Mouse (Mus musculus): ENCODE measurements around the gene Slc35b2. TPM values are rescaled to one million over a fixed set of nuclear protein-coding genes. Genes with fewer than 3 reads are reported as not detected.

Gene Slc35b2
- total RNA-seq, 4 experiments from 2014 or later: 51.7 to 68.9 (median 61.0) TPM

DNA sequence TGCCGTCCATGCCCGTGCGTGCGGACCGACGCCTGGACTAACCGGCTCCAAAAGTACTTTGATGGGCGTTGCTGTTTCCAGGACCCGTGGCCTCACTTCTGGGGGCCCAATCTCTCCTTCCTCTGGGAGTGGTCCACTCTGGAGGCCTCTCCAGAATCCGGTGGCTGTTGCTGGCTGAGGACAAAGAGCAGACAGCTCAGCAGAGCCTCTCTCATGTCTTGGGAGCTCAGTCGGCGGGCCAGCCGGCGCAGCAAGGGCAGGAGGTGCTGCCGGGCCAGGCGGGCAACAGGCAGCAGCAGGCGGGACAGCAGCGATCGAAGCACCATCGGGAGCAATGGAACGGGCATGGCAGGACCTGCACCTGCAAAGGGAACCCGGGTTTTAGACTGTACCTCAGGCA lies 37.7 kb downstream of the Slc35b2 start:
- DNase-seq: no peak

DNA sequence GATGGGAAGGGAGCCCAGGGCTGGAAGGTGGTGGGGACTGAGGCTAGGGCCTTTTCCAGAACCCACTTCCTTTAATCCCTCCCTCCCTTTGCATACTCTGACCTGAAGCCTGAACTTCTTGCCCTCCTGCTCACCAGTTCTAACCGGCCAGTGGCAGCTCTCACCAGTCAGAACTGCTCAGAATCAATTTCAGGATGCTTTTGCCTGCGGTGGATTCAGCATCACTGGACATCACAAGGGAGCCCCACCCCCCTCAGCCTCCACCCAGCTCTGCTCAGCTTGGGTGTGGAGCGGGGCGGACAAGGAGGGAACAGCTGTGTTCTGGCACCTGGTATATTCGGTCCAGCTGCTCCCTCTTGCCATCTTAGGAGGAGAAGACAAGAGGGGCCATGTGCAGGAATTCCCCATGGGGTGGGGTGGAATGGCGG lies 38.2 kb downstream of the Slc35b2 start, which contains the start of gene Mymx:
Mymx (minus strand) TSS at position 226 of the 428 bp plus-strand sequence.
- DNase-seq: no peak

DNA sequence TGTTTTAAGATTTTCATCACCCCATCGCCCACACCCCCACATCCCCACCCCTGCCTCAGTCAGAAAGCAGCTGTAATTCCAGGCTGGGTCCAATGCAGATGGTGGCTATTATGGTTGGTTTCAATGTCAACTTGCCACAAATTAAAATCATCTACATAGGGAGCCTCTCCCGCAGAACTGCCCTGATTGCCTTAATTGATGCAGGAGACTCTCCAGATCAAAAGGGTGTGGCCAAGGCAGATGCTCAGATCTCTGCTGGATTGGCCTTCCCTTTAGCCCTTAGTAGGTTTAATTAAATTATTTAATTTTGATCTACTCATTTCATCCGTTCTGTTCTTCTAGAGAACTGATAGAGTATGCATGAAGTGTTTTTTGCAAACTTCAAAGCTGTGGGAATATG lies 39.3 kb downstream of the Slc35b2 start:
- DNase-seq: no peak

DNA sequence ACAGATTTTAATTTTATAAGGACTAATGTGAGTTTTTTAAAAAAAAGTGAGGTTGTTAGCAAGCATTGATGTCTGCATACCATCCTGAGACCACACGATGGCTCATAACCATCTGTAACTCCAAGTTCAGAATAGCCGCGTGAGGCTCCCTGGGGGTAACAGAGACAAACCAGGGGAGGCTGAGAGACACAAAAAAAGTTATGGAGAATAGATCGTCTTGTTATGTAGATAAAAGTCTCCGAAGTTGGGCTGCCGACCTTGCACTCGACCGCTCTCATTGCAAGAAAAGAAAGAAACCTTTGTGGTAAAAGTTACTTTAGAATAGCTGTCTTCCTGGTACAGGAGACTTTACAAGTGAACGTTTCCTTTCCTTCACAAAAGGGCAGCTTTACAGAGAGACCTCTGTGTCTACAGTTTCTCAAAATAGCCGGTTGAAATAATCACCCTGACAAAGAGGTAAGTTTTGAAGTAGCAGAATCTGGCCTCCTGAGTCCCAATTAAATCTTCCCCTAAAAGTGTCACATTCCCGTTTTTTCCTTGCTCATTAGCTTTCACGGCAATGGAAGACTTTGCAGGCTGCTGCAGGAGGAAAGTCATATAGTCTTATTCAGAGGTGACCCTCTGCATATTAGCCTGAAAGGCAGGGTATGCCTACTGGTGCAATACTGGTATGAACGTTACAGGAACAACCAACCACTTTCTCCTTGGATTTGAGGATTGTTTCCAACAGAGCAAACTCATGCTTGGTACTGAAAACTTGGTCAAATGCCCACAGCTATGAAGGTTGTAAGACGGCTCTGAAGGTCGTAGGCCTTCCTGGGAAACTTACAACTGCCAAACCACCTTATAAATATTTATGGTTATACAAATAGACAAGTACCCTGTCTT lies 43.6 kb downstream of the Slc35b2 start:
- DNase-seq: no peak

DNA sequence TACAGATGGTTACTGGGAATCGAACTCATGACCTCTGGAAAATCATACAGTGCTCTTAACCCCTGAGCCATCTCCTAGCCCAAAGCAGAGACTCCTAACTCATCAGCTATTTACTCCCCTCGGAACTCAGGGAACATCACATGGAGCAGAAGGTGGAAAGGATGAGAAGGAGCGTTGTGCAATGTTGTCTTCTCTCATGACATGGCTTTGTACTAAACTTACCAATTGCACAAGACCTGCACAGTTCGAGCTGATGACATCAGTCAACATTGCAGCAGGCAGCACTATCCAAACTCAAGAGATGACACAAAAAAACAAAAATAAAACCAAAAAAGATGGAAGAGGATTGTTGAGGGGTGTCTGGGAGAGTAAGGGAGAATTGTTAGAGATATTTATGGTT lies 44.7 kb downstream of the Slc35b2 start:
- DNase-seq: no peak

DNA sequence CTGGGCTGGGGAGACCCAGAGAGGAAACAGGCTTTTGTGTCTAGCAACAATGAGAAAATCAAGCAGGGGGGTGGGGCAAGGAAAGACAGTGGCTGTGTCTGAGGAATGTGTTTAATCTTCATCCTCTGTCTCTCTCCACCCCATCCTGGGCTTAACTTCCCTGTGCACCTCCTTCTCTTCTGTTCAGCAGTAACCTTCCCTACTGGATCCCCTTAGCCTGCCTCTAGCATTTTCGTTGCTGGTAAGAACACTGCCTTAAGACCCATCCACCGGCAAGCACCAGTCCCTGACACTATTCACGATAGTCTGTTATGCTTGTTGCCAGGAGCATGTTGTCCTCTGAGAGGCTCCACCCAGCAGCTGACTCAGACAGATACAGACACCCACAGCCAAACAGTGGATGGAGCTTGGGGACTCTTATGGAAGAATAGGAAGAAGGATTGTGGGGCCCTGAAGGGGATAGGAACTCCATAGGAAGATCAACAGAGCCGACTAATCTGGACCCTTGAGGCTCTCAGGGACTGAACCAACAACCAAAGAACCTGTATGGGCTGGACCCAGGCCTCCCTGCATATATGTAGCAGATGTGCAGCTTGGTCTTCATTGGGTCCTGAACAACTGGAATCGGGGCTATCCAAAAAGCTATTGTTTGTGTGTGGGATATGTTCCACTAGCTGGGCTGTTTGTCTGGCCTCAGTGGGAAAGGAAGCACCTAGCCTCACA lies 46.6 kb downstream of the Slc35b2 start:
- no peak for DNase-seq

DNA sequence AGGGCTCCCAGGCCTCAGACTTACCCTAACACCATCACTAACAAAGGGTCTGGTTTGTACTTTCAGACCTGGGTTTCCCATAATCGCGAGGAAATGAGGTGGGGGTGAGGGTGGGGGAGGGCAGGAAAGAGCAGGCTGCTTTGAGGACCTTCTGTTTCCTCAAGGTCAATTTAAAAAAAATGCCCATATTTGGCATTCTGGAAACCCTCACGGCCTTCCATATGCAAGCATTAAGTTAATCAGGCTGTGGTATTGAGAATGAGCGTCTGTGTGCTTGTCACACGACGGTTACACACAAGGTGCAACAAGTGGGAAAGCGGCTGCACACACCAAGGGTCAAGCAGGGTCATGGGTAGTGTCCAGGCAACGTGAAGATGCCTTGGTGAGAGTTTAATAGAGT lies 48.3 kb downstream of the Slc35b2 start:
- no peak for DNase-seq

DNA sequence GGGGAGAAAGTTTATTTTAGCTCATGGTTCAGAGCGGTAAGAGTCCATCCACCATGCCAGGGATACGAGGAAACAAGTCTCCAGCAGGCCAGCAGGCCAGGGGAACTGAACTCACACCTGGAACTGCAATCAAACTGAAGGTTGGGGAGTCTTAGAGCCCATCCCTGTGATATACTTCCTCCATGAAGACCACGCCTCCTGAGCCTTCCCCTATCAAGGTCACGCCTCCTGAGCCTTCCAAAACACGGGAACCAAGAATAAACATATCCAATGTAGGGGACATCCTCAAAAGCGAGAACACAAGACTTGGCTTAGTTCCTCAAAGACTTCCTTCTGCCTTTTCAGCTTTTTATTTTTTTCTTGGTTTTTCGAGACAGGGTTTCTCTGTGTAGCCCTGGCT lies 49.2 kb downstream of the Slc35b2 start:
- DNase-seq: no peak

DNA sequence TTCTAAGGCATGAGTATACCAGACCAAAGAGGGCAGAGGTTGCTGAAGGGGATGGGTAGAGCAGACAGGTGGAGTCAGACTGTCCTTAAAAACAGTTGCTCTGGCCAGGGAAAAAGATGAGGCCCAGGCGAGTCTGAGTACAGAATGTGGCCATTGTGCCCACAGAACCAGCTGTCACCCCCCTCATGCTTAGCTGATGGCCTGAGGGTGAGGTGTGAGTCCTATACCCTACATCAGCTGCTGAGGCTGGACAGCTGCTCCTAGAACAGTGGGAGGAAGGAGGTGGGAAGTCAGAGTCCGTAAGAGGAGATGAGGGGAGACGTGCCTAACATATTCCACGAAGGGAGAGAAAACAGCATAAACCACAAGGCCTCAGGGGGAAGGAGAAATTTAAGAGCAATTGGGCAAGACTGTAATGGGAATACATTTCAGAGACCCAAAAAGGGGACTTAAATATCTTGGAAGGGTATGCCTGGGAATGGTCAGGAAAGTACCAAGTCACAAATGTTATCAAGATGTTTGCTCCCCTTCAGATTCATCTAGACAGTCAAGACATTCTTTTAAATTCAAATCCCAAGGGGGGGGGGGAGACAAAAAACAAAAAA lies 52.5 kb downstream of the Slc35b2 start:
- no peak for DNase-seq

DNA sequence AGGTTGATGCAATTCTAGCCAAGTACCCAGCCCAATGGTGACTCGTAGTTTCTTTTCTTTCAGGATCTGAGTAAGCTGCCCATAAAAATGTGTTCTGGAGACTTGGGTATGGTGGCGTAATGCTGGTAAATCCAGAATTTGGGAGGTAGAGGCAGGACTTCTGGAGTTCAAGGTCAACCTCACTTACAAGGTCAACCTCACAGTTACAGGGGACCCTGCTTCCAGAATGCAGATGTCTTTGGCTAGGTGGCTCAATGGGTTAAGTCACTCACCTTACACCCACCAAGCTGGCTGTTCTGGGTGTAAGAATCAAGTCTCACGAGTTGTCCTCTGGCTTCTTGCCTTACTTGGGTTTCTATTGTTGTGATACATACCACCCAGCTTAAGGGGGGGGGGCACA lies 53.0 kb downstream of the Slc35b2 start:
- DNase-seq: no peak

Other genes with a start within 250 kb of the Slc35b2 start
- 10 to 100 TPM; 34.2 to 45.1 (median 40.6) TPM for gene Cdc5l, start 130.1 kb upstream of the Slc35b2 start, total RNA-seq (2022)
- under 1 TPM in 2 of 4 experiments, not detected in 2; 0.17 to 0.24 TPM for gene Spats1, start 88.5 kb upstream of the Slc35b2 start, total RNA-seq (2022)
- gene Aars2, start 57.0 kb upstream of the Slc35b2 start, total RNA-seq (2022): 10 to 100 TPM; 18.1 to 23.7 (median 19.0) TPM
- not detected for gene Tcte1, start 40.4 kb upstream of the Slc35b2 start, total RNA-seq (2022)
- gene Tmem151b, start 14.2 kb upstream of the Slc35b2 start, total RNA-seq (2022): under 1 TPM; 0.09 to 0.17 (median 0.14) TPM
- 1 to 10 TPM; 4.2 to 6.4 (median 5.6) TPM for gene Nfkbie, start 8.2 kb upstream of the Slc35b2 start, total RNA-seq (2022)
- gene Hsp90ab1, start 9.4 kb downstream of the Slc35b2 start, total RNA-seq (2022): 1,000 to 10,000 TPM; 1,432 to 3,205 (median 1,905) TPM
- gene Slc29a1, start 35.7 kb downstream of the Slc35b2 start, total RNA-seq (2022): 100 to 1,000 TPM; 145 to 174 (median 158) TPM
- gene Mymx, start 38.2 kb downstream of the Slc35b2 start, total RNA-seq (2022): under 1 TPM in 2 of 4 experiments, not detected in 2; 0.32 to 0.38 TPM
- under 1 TPM in 1 of 4 experiments, not detected in 3; 0.89 TPM for gene Capn11, start 95.5 kb downstream of the Slc35b2 start, total RNA-seq (2022)
- 100 to 1,000 TPM; 109 to 120 (median 112) TPM for gene Mrpl14, start 122.4 kb downstream of the Slc35b2 start, total RNA-seq (2022)
- 10 to 100 TPM; 38.2 to 75.2 (median 53.9) TPM for gene Tmem63b, start 123.0 kb downstream of the Slc35b2 start, total RNA-seq (2022)
- gene 1600014C23Rik, start 170.0 kb downstream of the Slc35b2 start, total RNA-seq (2022): not detected

All from adrenal gland, adult 8-10 months (tissue).